Mouse (Mus musculus): ENCODE measurements around the gene Pxk.

The Pxk gene

DNA sequence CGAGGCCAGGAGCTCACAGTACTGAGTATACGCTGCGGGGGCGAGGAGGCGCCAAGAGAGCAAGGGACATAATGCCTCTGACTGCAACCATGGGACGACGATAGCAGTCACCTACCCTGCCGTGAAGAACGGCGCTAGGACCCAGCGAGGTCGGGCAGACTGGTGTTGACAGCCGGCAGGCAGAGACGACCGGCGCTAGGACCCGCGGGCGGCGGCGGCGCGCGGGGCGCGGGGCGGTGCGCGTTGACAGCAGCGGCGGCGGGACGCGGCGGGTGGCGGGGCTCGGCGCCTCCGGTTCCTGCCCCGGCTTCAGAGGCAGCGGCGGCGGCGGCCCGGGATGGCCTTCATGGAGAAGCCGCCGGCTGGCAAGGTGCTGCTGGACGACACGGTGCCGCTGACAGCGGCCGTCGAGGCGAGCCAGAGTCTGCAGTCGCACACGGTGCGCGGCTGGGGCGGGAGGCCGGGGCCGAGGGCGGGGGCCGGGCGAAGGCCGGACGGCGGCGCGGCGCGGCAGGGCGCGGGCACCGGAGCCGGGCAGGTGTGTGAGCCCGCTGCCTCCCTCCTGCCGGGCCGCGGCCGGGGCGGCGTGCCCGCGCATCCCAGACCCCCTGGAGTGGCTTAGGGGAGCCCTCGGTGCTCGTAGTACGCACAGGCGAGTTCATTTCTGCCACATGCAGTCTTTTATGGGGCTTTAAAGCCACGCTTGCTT lies at the start of gene Pxk:
TSS of gene Pxk (plus strand) at position 234 of the 709 bp plus-strand sequence.
- peak; percentile 90 to 96 for DNase-seq (ENCODE audit: low spot score in 2 of 2)

DNA sequence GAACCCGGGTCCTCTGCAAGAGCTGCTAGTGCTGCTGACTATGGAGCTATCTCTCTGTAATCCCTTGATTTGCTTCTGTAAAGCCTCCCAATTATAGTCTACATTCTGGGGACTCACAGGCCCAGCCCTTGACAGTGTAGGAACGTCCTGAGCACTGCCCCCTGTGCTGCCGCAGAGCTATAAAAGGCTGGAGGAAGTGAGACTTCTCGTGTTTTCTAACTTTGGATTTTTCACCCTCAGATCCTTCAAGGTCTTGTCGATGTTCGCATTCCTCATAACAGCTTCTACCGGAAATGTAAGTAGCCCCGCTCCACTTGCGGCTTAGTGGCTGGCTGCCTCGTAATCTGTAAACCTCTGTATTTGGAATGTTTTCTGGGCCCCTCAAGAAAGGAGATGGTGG lies 48.7 kb upstream of the Pxk start:
- DNase-seq (ENCODE audit: low spot score in 2 of 2), result no peak

DNA sequence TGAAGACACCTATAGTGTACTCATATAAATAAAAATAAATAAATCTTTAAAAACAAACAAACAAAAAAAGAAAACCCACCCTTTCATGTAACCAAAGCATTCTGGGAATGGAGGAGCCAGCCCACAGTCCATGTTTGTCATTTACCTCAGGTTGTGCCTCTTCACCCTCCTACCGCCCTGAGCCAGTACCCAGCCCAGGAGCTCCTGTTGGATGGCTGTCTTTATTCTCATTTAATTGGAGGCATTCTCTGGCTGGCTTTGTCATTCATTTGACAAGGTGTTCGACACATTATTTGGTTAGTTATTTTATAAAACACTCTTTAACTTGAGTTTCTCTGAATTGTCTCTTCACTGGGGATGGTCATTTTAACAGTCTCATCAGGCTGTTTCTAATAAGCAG lies 46.1 kb upstream of the Pxk start:
- no peak for DNase-seq (ENCODE audit: low spot score in 2 of 2)

DNA sequence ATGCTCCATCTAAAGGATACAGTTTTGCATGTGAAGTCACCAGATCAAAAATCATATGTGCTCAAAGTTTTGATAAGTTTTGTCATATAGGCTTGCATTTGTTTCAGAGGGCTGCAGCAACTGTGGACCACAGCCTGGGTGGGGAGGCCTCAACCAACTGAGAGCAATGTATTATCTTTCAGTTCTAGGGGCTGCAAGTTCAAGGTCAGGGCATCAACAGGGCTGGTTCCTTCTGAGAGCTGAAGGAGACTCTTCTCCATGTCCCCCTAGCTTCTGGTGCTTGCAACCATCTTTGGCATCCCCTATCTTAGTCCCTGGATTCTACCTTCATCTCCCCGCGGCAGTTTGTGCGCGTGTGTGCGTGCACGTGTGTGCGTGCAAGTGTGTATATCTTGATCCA lies 45.4 kb upstream of the Pxk start:
- DNase-seq (ENCODE audit: low spot score in 2 of 2), result no peak

DNA sequence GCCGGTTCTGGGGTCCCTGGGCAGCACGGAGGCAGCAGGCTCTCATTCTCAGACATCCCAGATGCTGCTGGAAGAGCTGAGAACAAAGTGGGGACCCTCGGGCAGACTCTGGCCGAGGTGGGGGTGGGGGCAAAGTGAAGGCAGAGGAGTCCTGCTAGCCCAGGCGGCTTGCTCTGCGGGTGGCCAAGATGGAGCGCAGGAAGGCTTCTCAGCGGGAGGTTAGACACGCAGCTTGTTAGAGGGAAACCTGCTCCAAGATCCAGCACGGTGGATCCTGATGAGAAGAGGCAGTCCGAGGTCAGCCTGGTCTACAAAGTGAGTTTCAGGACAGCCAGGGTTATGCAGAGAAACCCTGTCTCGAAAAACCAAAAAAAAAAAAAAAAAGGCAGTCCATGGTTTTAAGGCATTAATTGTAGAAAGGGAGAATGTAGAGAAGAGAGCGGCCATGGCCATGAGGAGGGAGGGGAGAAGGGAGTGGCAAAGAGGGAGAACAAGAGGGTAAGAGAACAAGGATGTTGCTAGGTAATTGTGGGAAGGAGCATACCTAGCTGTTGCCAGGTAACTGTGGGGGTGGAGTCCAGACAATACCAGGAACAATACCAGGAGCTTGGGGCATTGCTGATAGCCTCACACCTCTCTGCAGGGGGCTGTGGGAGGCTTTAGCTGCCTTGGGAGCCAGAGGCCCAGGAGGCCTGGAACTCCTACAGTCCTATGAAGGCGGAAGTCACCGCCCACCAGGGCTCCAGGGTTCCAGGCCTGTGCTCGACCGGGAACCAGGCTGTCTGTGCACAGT lies 43.5 kb upstream of the Pxk start:
- no peak for DNase-seq (ENCODE audit: low spot score in 2 of 2)

DNA sequence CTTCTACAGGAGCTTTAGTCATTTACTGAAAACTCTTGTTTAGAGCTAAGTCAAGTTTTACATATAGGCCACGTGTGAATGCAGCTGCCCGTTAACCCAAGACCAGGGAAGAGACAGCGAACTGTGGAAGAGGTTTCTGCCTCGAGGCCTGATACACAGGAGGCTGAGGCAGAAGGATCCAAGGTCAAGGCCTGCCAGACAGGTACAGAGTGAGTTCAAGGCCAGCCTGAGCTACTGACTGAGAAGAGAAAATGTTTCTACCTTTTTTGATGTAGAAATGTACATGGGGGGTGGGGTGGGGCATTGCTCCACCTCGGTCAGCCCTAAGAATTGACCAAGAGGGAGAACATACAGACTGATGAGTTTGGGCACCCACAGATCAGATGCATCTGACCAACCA lies 41.9 kb upstream of the Pxk start:
- no peak for DNase-seq (ENCODE audit: low spot score in 2 of 2)

DNA sequence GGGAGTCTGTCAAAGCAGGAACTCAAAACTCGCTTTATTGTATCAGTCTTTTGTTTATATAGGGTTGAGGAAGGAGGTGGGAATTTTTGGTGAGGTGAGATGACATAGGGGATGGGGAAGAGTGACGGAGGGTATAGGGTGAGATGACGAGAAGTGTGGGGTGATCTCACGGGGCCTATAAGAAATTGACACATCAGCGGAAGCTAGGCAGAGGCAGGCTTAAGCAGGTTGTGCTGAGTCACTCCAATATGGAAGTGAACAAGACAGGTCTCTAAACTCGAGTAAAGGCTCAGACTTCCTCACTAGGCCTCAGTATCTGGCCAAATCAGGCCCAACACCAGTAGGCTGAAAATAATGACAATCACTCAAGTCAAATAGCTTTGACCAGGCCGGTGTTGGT lies 38.1 kb upstream of the Pxk start:
- no peak for DNase-seq (ENCODE audit: low spot score in 2 of 2)

DNA sequence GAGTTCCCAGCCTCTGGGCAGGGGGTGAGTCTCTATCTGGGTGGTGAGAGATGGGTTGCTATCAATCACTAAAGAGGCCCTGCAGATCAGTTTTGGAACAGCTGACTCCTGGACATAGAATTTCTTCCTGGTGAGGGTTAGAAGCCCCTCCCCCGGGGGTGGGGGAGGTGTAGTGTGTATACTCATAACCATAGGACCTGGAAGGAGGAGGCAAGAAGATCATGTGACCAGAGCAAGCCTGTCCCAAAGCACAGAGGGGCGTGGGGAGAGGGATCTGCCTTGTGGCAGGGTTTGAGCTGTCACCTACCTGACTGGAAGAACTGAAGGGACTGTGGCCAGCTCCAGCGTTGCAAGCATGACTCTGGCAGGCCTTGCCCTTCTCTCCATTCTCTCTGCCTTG lies 35.9 kb upstream of the Pxk start:
- peak in 1 of 2 experiments; percentile 42 for DNase-seq (ENCODE audit: low spot score in 2 of 2)

DNA sequence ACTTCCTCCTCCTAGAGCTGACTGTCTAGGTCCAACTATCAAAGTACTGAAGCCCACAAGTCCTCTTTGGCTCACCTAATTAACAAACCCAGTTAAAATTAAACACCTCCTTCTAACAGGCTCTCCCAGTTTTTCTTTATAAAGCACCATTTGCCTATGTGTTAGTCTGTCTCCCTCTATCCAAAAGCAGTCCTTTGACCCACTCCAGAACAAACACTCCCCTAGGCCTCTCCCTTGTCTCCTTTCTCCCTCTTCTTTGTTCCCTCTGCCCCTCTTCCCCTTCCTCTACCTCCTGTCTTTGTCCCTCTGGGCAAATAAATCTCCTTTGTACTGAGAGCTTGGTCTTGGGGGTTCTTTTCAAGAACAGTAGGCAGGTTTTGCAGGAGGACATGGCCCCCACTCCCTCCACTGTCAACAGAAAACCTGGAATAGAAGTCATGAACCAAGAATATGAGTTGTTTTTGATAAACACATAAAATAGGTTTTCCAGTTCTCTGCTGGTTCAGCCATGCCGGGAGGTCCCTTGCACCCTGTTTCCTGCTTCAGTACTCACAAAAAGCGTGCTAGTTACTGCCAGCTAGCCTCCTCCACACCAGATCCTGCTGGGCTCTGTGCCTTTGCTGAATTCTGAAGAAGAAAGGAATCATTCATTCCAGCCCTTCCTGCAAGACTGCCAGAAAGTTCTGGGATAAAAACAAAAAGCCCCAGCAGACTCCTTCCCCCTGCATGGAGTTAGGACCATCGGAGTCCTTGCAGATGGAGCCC lies 35.3 kb upstream of the Pxk start:
- peak in 1 of 2 experiments; percentile 47 for DNase-seq (ENCODE audit: low spot score in 2 of 2)

DNA sequence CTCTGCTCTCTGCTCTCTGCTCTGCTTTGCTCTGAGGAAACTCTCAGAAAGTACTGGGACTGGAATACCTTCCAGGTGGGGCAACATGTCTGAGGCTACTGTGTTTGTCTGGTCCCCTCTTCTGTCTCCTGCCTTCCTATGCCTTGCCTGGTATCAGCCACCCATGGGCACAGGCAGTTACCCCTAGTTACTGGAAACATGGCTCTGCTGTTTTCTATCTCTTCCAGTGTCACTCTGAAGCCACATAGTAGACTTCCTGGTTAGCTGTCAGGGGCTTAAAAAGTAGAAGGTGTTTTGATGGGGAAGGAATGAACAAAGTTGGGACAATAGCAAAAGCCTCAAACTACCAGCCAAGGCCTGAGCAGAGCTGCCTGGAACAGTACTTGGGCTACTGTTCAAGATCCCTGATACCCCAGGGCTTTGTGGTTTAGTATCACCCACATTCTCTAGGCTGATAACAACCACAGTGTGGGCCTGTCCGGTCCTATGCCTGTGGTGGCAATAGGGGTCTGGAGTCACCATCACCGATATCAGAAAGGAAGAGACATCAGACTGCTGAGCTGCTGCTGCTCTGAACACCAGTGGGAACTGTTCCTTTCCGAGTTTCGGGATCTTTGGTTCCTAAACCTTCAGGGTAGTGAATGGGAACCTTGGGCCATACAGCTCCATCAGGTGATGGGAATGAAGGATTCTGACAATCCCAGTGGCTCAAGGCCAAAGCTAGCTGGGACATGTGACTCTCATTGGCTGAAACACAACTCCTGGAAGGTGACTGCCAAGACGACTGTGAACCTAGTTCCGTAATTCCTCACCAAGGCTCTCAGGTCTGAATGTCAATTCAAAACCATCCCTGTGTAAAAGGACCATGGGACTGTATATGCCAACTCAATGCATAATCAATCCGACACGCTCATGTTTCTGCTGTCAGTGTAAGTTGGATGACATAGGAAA lies 33.9 kb upstream of the Pxk start:
- no peak for DNase-seq (ENCODE audit: low spot score in 2 of 2)

DNA sequence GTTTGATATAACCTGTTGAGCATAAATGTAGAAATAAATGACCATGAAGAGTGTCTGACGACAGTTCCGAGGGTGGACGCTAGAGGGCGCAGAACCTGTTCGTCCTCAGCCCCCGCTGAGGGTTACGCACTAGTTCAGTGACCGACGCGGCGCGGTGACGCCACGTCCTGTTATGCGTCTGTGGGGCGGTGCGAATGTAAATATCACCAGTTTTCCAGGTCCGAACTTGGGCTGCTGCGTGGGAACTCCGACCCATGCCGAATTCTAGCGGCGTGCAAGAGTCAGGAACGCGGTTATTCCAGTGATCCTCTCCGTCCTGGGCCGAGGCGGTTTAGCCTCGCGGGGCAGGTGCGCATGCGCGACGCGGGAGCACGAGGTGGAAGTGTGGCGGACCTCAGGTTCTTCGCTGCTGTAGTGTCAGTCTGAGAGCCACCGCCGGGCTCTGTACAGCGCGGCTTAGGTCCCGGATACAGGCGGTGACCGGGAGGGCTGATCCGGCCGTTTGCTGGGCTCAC lies 17.8 kb upstream of the Pxk start, which contains the start of gene Rpp14:
TSS of gene Rpp14 (plus strand) at position 203 of the 515 bp plus-strand sequence.
- peak; percentile 92 to 98 for DNase-seq (ENCODE audit: low spot score in 2 of 2)

DNA sequence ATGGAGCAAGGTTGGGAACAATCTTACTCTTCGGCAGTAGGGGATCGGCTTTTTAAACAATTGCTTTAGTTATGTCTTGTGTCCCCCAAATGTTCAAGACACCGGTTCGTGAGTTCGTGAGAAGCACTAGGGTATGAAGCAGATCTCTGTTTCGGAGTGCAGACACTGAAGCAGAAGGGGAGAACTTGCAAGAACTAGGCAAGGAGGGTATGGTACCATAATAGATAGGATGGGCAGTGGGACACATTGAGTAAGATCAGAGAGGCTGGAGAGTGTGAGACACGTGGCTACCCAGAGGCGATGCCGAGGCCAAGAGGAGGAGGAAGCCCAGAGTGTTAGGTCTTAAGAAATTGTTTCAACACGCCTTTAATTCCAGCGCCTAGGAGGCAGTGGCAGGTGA lies 17.3 kb upstream of the Pxk start:
- peak; percentile 23 to 67 for DNase-seq (ENCODE audit: low spot score in 2 of 2)

DNA sequence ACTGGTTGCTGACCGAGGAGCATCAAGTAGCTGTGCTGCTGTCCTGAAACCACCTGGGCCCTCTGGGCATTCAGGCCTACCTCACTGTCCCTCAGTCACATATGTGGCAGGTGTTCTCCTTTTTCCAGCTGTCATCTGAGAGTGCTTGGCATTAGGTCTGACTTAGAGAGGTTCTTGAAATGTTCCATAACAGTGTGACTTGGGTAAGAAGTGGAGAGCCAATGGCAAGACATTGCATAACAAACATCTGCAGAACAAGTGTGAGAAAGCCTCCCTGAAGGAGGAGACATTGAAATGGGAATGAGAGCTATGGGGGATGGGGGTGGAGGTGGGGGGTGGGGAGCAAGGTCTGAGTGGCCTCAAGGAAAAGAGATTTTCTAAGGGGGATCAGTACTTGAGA lies 15.1 kb upstream of the Pxk start:
- peak in 1 of 2 experiments; percentile 37 for DNase-seq (ENCODE audit: low spot score in 2 of 2)

DNA sequence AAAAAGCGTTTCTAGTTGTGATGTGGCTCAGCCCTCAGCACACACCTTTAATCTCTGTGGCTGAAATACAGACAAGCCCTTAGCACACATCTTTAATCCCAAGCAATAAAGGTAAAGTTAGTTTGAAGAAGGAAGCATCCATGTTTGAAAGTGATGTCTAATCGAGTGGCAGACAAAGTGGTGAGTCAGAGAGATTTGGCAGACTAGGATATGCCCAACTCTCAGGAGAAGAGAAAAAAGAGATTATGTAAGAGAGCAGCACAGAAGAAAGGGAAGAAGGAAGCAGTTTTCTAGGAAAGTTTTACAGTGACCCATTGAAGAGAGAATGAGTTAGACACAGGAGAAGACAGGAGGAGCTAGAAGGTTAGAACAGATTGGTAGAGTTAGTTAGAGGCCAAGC lies 9.0 kb upstream of the Pxk start:
- no peak for DNase-seq (ENCODE audit: low spot score in 2 of 2)

DNA sequence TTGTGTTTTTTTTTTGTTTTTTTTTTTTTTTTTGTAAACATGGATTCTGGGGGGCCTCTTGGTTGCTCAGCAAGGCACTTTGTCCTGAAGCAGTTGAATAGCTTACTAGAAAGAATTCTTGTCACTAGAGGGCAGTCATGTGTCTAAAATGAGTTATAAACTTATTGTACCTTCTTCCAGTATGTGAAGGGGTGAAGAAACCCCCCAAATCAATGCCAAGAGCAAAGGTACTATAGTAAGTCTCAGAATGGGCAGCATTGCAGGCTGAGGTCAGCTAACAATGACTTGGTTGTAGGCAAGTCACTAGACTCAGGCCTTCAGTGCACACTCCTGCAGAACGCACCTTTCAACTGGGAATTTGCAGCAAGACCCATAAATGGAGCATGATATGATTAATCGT lies 5.4 kb upstream of the Pxk start:
- DNase-seq (ENCODE audit: low spot score in 2 of 2), result no peak

DNA sequence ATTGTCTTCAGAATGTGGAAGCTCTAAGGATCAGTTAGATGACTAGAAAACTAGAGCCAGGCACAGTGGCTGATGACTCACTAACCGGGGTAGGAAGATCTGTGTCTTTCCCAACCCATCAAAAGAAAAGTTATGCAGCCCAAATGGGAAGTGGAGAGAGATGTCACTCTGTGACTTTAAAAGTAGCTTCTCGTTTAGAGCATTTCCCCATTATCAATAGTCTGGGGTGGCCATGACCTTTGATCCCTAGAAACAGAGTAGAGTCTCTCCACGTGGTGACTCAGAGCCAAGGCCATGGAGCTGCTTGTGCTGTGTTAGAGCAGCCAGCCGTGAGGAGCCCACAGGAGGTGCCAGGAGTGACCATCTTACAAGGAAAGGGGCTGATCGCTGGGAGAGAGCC lies 4.6 kb upstream of the Pxk start:
- DNase-seq (ENCODE audit: low spot score in 2 of 2), result no peak

DNA sequence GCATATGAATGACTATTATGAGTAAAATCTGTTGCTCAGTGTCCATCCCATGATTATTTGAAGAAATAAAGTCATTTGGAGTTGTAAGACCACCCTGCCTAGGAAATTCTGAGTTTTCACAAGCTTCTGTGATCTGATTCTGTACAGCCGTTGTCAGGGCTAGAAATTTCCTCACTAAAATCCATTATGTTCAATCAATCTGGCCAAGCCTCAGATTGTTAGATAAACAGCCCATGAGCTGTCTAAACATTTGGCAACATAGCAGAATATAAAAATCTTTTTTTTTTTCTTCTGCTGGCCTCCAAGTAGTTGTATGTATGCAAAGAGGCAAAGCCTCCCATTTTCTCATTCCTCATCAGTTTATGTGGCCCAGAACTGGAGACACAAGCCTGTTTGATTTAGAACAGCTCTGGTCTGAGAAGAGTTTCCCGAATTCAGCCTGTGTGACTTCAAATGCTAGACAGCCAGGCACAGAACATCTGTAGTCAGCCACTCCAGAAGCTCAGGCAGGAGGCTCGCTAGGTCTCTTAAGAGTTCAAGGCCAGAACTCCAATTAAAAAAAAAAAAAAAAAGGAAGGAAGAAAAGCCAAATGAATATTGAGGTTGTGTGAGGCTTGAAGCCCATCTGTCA lies 3.0 kb upstream of the Pxk start:
- no peak for DNase-seq (ENCODE audit: low spot score in 2 of 2)

DNA sequence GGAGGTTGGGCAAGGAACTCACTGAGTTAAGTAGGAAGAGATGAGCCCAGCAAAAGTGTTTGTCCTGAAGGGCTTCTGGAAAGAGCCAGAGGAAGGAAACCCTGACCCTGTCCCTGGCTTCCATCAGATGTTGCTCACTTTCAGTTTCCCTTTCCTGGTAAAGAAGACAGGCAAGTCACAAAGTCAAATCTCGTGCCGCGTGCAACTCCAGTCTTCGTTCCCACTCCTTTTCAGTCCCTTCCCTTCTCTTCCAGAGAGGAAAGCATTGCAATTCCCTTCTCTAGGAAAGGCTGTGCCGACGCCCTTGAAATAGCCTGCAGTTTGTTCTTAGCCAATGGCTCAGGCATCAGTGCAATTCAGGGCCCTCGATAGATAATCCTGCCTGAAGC lies 2.5 kb upstream of the Pxk start:
- no peak for DNase-seq (ENCODE audit: low spot score in 2 of 2)

DNA sequence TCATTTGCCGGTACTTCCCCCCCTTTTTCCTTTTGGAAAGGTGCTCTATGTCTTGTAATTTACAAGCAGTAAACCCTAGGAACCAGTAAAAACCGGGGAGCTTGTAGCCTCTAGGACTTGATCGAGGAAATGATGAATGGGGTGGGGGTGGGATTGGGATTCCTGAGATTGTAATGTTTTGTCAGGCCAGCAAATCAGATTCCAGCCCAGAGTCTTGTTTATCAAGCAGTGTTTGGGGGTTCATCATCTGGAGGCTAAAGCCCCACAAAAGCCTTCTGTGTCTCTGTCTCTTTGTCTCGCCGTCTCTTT lies 630 bp downstream of the Pxk start:
- DNase-seq (ENCODE audit: low spot score in 2 of 2), result no peak

DNA sequence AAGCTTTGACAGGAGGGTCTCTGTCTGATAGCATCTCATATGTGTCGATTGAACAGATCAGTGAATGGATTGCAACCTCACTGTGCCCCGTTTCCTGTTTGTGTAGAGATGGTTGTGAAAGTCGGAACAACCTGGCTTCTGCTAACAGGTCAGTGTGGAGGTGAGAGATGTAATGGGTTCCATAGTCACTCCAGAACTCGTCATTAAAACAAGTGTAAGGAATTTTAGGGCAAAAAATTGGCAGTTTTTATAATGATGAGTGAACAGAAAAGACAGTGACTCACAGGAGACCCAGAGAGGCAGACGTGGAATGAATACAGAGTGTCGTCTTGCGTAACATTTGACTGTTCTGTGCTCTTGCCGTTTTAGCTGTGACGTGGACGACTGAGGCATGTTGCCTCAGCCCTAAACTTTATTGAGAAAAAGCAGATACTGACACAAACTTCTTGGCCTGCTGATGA lies 1.6 kb downstream of the Pxk start:
- no peak for DNase-seq (ENCODE audit: low spot score in 2 of 2)

DNA sequence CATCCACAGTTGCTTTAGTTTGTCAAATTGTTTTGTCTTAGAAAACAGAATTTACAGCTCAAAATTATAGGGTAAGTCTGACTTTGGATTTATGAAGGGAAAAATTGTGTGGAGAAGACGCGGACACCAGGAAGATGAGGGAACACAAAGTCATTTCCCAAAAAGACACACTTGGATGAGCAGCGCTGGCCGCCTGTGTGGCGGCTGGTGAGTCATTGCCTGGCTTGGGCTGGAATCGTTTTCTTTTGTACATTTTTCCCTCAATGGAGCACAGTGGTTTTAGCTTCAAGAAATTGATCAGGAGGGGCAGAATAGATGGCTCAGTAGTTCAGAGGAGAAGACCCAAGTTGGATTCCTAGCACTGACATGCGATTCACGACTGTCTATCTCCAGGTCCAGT lies 3.9 kb downstream of the Pxk start:
- no peak for DNase-seq (ENCODE audit: low spot score in 2 of 2)
